Mouse (Mus musculus) heart, embryonic 16.5 days (tissue): ENCODE measurements at regions not wholly inside any gene's neighbourhood (a gene's known extent, or its start where the extent isn't known, plus 50 kb on each side); places are given as distances from the start of the nearest gene placed in this dataset.

Source experiments
- ATAC-seq: fragments of 200-750 bp; cut with Nextera tagmentation; replicated peaks from 2 replicates; pipeline ENCODE4 v1.8.0; 2017; ENCODE audit warnings: moderate number of reproducible peaks; ENCODE audit not compliant: insufficient read depth, low FRiP score; ENCODE audit errors: extremely low read depth
- H3K27ac ChIP-seq: fragments of 300-500 bp; sonication (generic); 2 replicates; pipeline ENCODE4 v1.5.1; 2014; ENCODE audit warnings: mild to moderate bottlenecking, low read length, control low read depth, moderate library complexity
- H3K27me3 ChIP-seq: fragments of 300-500 bp; sonication (generic); 2 replicates; pipeline ENCODE4 v1.6.1; 2014; ENCODE audit warnings: low read length, mixed read lengths; ENCODE audit not compliant: control insufficient read depth, insufficient read depth
- H3K36me3 ChIP-seq: fragments of 300-500 bp; sonication (generic); 2 replicates; pipeline ENCODE4 v1.6.1; 2014; ENCODE audit not compliant: control insufficient read depth, insufficient read depth
- H3K4me1 ChIP-seq: fragments of 300-500 bp; sonication (generic); 2 replicates; pipeline ENCODE4 v1.6.1; 2014; ENCODE audit warnings: low read length, mixed read lengths; ENCODE audit not compliant: control insufficient read depth, insufficient read depth
- H3K4me2 ChIP-seq: fragments of 300-500 bp; sonication (generic); 2 replicates; pipeline ENCODE4 v1.6.1; 2014; ENCODE audit warnings: low read depth, mild to moderate bottlenecking, control low read depth, low read length
- H3K4me3 ChIP-seq: fragments of 300-500 bp; sonication (generic); 2 replicates; pipeline ENCODE4 v1.5.1; 2014; ENCODE audit warnings: mild to moderate bottlenecking, control low read depth, low read length
- H3K9ac ChIP-seq: fragments of 300-500 bp; sonication (generic); 2 replicates; pipeline ENCODE4 v1.6.1; 2014; ENCODE audit warnings: low read length, control low read depth
- H3K9me3 ChIP-seq: fragments of 300-500 bp; sonication (generic); replicated peaks from 2 replicates; pipeline ENCODE4 v1.6.1; 2016; ENCODE audit warnings: low read length; ENCODE audit not compliant: control insufficient read depth
- WGBS: fragments of 180-500 bp; shearing (Covaris S2); extraction: QIAGEN DNeasy Blood & Tissue Kit; methylation state at CpG from one replicate; pipeline ENCODE4 v1.1.7; 2014; 5-methylcytosine and 5-hydroxymethylcytosine counted together

DNA sequence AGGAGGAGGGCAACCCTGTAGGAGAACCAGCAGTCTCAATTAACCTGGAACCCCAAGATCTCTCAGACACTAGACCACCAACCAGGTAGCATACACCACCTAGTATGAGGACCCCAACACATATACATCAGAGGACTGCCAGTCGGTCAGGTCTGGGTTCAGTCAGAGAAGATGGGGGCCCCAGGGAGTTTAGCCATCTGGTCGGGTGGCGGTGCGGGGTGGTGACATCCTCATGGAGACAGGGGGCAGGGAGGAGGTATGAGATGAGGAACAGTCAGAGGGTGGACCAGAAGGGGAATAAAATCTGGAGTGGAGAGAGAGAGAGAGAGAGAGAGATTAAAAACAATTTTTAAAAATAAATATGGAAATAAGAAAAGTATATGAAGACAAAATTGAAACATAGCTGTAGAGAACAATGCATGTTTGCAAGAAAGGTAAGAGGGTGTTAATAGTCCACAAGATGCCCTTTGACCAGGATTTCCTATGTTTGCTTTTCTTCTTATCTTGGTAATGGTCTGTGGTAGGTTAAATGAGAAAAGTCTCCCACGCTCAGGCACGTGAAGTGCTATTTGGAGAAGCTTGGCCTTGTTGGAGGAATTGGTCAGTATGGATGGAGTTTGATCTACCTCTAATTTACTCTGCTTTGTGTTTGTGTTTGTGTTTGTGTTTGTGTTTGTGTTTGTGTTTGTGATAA is 108.0 kb upstream of the Spaca1 start:
- Histone ChIP-seq H3K9me3 (no peaks in the 10 kb centered on the region; the same call in 1 of the 2 replicates), H3K4me1 (no peaks in the 10 kb centered on the region), H3K4me3 (no peak overlapping the region), H3K27ac (no peak overlapping the region), H3K4me2 (no peak overlapping the region), H3K9ac (no peak overlapping the region), H3K27me3 (no peaks in the 10 kb centered on the region), H3K36me3 (no peaks in the 10 kb centered on the region)
- WGBS, result 64% methylated on average over 6 of the region's 6 CpGs
- no peak for ATAC-seq

DNA sequence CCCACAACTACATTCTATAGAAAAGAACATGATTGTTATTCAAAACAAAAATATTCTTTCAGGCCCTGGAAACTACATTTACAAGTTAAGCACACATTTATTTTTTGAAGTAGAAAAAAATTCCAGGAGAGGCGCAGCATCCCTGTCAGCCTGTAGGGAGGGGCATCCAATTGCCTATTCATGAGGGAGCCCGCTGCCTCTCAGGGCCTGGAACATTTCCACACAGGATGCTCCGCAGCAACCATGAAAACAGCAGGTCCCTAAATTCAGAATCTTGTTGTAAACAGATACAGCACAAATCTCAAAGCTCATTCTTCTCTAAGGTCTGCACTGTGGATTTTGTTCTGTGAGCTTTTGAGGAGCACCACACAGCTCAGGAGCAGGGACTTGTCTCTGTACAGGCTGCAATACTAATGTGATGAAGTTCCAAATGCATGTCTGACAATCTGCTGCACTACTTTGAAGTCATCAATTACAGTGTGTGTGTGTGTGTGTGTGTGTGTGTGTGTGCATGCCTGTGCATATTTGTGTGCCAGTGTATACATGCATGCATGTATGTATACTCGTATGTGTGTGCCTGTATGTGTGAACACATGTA is 121.4 kb upstream of the Spaca1 start:
- Histone ChIP-seq H3K9ac (no peak overlapping the region), H3K4me2 (no peak overlapping the region), H3K27me3 (no peaks in the 10 kb centered on the region), H3K36me3 (no peaks in the 10 kb centered on the region), H3K4me3 (no peak overlapping the region), H3K9me3 (no peaks in the 10 kb centered on the region), H3K4me1 (no peaks in the 10 kb centered on the region), H3K27ac (no peak overlapping the region)
- WGBS, result 76% methylated on average over 4 of the region's 4 CpGs
- ATAC-seq, result no peak

DNA sequence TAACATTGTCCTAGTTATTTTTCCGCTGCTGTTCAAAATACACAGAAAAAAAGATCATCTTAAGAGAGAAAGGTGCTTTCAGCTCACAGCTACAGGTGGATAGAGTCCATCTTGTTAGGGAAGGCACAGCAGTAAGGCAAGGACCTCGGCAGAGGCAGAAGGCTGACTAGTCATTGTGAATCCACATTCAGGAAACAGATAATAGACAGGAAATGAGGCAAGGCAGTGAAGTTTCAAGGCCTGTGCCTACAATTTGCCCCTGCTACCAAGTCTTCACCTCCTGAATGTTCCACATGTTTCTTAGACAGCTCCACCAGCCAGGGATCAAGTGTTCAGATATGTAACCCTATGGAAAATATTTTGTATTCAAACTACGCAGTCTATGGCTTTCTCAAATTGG is 122.0 kb upstream of the Spaca1 start:
- ATAC-seq, result no peak
- Histone ChIP-seq H3K4me3 (no peak overlapping the region), H3K36me3 (no peaks in the 10 kb centered on the region), H3K4me1 (no peaks in the 10 kb centered on the region), H3K4me2 (no peak overlapping the region), H3K9ac (no peak overlapping the region), H3K27me3 (no peaks in the 10 kb centered on the region), H3K9me3 (no peaks in the 10 kb centered on the region), H3K27ac (no peak overlapping the region)
- WGBS, result 58% methylated on average over 3 of the region's 3 CpGs

DNA sequence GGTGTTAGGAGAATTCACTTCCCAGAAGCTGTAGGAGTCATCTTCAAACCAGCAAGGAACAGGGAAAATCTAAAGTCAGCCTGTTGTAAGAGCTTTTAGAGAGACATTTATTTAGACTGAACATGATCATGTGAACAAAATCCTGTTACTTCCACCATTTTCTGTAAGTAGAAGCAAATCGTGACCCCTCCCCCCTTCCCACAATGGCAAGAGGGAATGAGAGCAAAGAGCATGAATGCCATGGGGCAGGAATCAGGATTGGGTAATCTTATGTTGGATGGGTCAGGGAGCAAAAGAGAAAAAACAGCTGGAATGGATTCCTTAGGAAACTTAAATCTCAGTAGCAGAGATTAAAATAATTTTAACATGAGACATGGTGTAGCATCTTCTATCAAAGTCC is 127.4 kb upstream of the Spaca1 start:
- Histone ChIP-seq H3K36me3 (no peaks in the 10 kb centered on the region), H3K9me3 (no peaks in the 10 kb centered on the region), H3K27ac (no peak overlapping the region), H3K9ac (no peak overlapping the region), H3K4me1 (no peaks in the 10 kb centered on the region), H3K4me3 (no peak overlapping the region), H3K4me2 (no peak overlapping the region), H3K27me3 (no peaks in the 10 kb centered on the region)
- no peak for ATAC-seq
- WGBS, result 68% methylated on average over 1 of the region's 1 CpGs

DNA sequence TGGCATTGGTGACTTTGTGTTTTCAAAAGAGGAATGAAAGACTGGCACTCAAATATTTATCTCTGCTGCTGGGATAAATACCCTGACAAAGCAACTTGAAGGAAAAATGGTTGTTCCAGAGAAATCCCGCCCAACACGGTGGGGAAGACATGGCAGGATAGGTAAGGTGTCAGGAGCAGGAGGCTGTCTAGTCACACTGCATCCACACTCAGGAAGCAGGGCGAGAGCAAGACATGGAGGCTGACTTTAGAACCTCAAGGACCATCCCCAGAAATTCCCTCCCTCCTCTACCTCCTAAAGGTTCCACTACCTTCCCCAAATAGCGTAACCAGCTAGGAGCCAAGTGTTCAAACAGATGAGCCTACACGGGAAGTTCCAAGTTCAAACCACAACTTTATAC is 136.5 kb upstream of the Spaca1 start:
- ATAC-seq, result no peak
- no peaks in the 10 kb centered on the region for H3K4me1 ChIP-seq
- no peaks in the 10 kb centered on the region for H3K36me3 ChIP-seq
- H3K4me3 ChIP-seq, result no peak overlapping the region
- WGBS, result 86% methylated on average over 5 of the region's 5 CpGs
- H3K4me2 ChIP-seq, result no peak overlapping the region
- no peak overlapping the region for H3K27ac ChIP-seq
- no peak overlapping the region for H3K9ac ChIP-seq
- H3K27me3 ChIP-seq, result no peaks in the 10 kb centered on the region
- no peaks in the 10 kb centered on the region for H3K9me3 ChIP-seq

DNA sequence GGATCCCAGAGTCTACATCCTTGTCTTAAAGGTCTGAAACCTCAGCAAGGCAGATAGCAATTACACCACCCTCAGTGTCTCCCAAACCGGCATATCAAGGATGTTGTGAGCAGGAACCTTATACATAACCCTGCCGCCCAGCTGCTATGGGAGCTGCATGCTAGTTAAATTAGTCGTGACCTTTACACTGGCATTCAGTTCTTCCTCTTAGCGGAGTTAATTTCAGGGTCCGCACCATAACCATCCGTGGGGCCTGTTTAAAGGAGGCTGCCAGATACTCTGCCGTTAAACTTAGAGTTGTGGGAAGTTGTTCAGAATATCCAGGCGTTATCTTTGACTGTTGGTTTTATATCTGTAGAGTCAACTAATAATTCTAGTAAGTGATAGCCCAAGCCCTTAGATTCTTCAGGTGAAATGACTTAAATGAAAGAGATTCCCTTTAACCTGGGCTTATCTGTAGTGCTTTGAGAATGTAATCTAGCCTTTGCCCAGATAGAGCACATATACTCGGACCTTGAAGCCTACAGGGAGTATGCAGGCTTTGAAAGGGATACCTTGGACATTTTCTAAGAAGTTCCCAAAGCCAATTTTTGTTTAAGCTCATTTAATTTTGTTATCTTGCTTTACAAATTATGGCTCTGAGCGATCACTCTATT is 153.3 kb upstream of the Spaca1 start:
- Histone ChIP-seq H3K36me3 (no peaks in the 10 kb centered on the region), H3K4me3 (no peak overlapping the region), H3K4me1 (no peaks in the 10 kb centered on the region), H3K27me3 (no peaks in the 10 kb centered on the region), H3K9me3 (no peaks in the 10 kb centered on the region), H3K4me2 (no peak overlapping the region), H3K9ac (no peak overlapping the region), H3K27ac (no peak overlapping the region)
- 78% methylated on average over 10 of the region's 10 CpGs for WGBS
- ATAC-seq, result no peak

DNA sequence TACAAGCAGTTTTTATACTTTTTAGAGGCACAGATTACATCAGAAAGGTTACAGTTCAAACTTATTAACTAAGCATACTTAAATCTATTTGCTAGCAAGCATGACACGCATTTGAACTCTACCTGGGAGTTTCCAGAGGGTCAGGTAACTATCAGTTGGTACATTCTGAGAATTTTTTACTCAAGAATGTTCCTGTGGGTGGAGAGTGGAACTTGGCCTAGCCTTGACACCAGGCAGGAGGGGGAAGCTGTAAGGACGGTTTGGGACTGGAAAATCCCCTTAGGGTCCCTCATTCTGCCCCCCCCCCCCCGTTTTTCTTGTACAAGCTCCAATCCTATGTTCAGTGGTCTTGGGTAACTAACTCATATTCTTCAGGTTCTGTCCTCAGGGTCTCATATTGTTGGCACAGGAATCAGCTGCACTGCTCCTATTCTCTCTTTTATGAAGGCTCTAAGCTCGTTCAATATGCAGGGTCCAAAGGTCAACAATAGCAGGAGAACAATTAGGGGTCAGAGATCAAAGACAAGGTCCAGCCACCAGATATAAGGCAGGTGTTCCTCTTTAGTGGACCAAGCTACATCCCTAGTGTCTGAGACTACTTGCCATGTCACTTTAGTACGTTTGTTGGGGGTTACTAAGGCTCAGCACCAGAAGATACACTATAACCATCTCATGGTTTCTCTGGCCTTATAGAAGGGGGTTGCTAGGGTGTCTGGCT is 159.3 kb upstream of the Spaca1 start:
- WGBS, result 60% methylated on average over 5 of the region's 5 CpGs
- no peaks in the 10 kb centered on the region for H3K4me1 ChIP-seq
- no peak overlapping the region for H3K4me2 ChIP-seq
- no peaks in the 10 kb centered on the region for H3K27me3 ChIP-seq
- no peak for ATAC-seq
- no peak overlapping the region for H3K9ac ChIP-seq
- H3K36me3 ChIP-seq, result no peaks in the 10 kb centered on the region
- no peak overlapping the region for H3K27ac ChIP-seq
- H3K4me3 ChIP-seq, result no peak overlapping the region
- H3K9me3 ChIP-seq, result no peaks in the 10 kb centered on the region

DNA sequence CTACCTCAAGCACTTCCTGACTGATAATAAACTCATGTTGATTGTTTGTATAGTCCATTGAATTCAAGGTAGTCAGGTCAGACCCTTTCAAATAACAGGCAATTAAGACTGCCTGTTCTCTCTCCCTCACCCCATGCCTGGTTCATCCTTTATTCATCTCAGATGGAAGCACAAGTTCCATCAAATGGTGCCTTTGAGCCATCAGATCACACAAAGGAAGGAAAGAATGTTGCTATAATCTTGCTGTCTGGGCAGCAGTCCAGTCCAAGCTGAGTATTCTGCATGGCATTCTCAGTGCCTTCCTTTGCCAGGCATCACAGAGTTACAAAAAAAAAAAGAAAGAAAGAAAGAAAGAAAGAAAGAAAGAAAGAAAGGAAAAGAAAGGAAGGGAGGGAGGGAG is 163.7 kb upstream of the Spaca1 start:
- no peak overlapping the region for H3K4me3 ChIP-seq
- no peaks in the 10 kb centered on the region for H3K4me1 ChIP-seq
- ATAC-seq, result no peak
- no peak overlapping the region for H3K27ac ChIP-seq
- H3K9ac ChIP-seq, result no peak overlapping the region
- H3K9me3 ChIP-seq, result no peaks in the 10 kb centered on the region
- no peaks in the 10 kb centered on the region for H3K36me3 ChIP-seq
- no peak overlapping the region for H3K4me2 ChIP-seq
- H3K27me3 ChIP-seq, result no peaks in the 10 kb centered on the region

DNA sequence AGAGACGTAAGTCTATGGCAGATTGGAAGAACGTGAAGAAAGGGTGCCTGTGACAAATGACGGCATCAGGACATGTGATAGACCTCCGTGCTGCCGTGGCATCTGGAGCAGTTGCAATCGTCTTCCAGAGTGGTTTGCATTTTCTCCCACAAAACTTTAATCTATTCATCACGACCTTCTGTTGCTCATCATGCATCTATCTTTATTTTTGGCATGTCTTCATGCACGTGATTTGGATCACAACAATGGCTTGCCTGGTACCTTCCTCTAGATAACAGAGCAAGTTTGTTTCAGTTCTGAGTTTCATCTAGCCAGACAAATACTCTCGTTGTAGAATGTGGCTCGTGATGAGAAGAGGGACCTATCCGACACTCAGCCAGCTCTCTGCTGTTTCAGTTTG is 164.4 kb upstream of the Spaca1 start:
- 56% methylated on average over 11 of the region's 11 CpGs for WGBS
- Histone ChIP-seq H3K27me3 (no peaks in the 10 kb centered on the region), H3K9ac (no peak overlapping the region), H3K4me2 (no peak overlapping the region), H3K9me3 (no peaks in the 10 kb centered on the region), H3K36me3 (no peaks in the 10 kb centered on the region), H3K4me3 (no peak overlapping the region), H3K4me1 (no peaks in the 10 kb centered on the region), H3K27ac (no peak overlapping the region)
- ATAC-seq, result no peak
